Mouse (Mus musculus) embryo, embryonic 11.5 days (tissue): Measurements from ENCODE around the gene Tjp3.

Experiments used
- DNase-seq: peaks from one replicate; pipeline ENCODE4 v3.0.0-alpha.2; 2012; ENCODE audit warnings: low read depth, low spot score

The Tjp3 gene

DNA sequence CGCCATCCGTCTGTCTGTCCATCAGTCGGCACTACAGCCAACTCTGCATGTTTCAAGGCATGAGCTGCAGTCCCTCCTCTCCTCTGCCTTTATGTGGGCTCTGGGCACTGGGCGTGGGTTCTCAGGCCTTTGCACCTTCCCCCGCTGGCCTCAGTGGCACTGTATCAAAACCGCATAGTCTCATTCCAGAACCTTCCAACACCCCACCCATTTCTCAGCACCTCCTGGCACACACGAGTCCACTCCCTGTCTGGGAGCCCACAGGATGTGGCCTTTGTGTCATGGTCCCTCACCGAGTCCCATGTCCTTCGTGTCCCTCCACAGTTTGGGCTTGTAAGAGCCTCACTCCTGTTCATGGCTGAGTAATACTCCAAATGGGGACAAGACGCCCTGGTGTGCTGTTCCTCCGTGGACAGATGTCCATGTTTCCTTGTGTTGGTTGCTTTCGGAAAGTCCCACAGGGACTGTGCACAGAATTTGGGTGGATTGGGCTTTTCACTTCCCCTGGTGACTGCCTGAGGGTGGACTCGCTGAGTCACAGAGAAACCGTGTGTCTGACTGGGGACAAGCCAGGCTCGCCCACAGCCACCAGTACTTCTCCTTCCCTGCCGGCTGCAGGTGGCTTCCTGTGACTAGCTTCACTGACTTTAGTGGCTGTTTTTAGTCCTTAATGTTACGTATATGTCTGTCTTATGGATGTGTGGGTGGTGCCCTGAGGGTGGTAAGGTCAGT is 7.2 kb upstream of the Tjp3 start:
- no peak for DNase-seq

DNA sequence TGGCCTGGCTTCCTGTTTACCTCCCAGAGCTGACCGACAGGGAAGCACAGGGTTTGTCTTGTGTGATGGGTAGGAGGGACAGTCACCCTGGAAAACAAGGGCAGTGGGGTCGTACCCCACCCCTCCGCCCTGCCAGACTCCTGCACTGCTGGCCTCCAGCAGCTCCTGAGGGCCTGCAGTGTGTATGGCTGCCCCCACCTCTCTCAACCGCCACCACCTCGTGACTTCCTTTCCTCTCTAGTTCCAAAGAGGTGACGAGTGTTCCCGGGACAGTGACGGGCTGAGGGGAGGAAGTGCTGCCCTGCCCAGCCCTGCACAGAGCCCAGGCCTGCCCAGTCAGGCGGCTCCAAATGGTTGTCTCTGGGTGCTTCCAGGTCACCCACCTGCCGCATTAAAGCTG is 6.5 kb upstream of the Tjp3 start:
- no peak for DNase-seq

DNA sequence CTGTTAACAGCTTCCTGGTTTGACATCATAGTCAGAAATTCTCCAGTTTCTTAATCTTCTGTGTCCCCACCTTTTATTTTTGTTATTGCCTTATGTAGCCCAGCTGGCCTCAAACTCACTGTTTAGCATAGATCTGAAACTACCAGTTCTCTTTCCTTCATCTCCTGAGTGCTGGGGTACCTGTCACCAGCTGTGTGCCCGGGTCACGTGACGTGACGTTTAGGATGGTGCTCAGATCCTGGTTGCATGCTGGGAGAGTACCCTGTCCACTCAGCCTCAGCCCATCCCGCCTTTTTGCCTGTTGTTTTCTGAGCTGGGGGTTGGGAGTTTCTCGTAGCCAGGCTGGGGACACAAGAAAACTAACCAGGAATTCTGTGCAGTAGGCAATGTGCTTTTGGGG is 5.9 kb upstream of the Tjp3 start:
- no peak for DNase-seq

DNA sequence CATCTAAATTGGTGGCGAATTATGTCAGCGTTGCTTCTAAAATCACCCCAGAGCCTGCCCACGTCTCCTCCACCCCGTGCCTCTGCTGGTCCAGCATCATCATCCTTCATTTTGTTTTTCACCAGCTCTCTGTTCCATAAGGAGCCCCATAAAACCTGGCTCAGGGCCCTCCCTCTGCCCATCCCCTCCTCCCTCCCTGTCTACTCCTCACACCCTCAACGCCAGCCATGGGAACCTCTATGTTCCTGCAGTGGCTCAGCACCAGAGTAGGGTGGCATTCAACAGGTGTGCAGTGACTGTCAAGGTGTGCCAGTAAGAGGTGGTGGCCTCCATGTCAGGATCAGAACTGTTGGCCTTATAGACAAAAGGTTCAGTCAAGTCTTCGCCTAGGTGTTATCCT is 3.8 kb upstream of the Tjp3 start:
- DNase-seq: no peak

DNA sequence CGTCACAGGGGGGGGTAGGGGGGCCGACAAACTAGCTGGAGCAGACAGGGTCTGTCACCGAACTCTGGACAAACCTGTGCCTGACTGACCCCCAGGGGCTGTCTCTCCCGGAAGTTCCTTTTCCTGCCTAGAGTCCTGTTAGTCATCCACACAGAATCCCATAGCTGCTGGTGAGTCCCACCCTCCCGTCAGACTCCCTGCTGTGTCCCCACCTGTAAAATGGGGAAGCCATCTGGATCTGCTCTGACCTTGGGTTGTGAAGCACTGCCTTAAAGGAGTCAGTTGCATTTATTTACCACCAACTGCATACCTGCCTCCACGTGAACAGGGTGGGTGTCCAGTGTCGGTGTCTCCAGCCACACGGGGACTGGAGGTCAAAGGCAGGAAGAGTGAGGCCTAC is 3.1 kb upstream of the Tjp3 start:
- DNase-seq: no peak

DNA sequence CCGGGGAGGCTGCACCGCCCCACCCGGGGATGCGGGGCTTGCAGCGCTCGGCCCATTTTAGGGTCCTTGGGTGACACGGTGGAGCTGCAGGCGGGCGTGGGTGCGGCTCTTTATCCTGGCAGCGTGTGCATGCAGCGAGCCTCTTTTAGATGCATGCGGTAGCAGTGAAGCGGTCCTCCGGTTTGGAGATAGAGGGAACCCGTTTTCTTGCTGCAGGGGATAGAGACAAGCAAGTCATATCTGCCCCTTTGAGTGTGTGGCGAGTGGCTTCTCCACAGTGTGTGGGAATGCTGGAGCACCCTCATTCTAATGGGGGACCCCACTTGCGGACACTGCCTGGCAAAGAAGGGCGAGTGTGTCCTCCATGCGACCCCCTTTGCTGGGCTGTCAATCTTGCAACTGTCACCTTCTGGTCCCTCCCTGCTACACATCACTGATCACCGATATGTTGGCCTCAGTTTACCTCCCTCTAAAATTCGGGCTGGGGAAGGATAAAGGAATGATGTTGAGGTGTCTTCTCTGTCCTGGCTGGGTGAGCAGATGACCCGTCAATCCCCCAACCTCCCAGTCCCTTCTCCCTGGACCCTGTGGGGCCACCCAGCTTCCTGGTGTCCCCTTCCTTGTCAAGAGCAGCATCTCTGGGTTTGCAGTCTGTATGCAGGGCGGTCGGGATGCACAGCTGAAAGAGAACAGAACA is 2.1 kb upstream of the Tjp3 start:
- DNase-seq: no peak

DNA sequence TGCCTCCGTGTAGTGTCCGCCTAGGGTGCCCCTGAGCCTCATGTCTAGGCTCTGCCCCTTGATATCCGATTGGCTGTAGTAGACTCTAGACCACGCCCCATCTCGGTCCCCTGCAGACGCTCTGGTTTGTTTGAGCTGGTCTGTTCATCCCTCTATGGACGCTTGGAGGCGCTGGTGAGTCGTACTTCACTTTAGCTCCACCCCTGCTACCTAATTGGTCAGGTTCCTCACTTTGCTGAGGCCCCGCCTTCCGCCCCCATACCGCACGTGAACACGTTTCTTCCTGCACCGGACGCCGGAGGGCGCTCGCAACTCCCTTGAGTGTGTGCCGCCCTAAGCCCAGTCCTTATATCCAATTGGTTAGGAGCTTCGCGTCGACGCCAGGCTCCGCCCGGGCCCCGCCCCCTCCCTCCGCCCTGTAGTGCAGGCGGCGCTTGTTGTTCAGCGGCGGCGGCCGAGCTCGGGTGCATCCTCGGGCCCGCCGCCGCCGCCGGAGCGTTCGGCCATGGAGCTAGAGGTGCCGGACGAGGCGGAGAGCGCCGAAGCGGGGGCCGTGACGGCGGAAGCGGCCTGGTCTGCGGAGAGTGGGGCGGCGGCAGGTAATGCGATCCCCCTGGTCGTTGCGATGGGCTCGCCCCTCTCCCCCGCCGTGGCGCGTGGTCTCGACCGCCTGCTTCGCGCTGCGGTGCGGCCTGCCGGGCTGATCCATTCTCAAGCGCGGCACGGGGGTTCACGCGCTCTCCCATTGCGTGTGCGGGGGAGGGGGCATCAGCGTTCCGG is 1.4 kb upstream of the Tjp3 start, which contains the start of gene Pip5k1c:
Pip5k1c (plus strand) TSS at position 410 of the 780 bp plus-strand sequence.
- DNase-seq: peak; percentile 99

DNA sequence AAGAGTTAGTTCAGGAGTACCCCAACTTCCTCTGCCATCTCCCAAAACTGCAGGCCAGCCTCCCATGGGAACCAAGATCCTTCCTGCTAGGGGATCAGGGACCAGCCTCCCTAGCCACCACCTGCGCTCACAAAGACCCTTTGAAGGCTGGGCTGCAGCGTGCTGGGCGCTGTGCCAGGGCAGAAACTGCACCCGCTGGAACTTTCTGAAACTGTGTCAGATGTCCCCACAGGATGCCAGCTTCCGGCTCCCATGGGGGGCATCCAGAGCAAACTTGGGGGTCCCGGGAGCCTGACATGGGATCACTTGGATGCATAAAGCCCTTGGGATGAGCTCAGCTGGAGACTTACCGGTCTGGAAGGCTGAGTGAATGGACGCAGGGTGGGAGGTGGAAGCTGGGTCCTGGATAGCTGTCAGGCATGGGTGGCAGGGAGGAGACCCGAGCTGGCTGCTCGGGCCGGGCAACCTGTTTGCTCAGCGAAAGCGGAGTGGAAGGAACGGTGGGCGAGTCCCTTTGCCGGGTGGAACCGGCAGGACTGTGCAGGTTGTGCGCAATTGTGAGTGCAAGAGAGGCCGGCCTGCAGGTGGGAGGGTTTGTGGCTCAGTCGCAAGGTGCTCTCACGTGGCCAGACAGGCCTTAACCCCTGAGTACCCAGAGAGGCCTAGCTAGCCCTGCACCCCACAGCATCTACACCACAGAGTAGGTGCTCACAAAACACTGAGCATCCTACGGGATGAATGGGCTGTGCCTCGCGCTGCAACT is 502 bp downstream of the Tjp3 start:
- DNase-seq: no peak

DNA sequence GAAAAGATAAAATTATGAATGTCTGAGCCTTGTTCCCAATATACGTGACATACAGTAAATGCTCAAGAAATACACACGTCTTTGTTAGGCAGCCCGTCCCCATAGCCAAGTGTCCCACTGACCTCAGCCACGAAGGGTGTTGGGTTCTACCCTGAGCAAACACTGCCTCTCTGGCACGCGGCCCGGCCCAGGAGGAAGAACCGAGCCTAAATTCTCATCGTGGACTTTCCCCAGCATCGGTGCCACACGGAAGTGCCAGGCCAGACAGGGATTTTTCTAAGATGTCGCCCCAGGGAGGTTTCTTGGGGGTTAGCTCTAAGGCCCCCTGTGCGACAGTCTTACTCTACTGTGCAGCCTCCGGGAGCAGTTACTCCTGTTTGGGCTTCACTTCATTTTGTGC is 1.6 kb downstream of the Tjp3 start:
- DNase-seq: no peak

DNA sequence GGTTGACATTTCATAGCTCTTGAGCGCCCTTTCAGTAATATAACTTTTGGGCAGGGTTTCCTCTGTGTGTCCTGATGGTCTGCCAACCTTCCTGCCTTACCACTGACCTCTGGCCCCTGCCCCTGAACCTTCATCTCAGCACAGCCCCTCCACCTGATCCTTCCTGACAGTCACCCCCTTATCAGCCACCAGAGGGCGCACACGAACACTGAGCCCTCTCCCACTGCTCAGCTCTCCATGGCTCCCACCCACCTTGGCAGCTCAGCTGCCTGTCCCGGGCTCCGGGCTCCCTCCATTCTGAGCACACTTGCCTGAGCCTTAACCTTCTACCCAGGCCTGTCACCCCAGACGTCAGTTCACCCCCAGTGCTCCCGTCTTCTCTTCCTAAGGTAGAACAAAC is 2.1 kb downstream of the Tjp3 start:
- peak; percentile 64 for DNase-seq

DNA sequence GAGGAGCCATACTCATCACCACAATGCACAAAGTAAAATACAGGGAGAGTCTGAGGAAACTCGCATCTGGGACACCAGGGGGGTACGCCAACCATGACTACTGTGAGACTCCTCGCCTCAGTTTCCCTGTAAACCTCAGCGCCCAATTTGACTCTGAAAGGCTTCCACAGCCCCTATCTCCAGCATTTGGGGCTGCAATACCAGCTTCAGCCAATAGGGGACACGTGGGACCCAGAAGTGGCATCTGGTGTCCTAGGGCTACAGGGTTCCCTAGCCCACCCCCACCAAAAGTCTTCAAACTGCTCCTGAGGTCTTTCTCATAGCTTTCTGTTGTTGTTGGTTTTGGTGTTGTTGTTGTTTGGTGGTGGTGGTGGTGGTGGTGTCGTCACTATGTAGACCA is 2.8 kb downstream of the Tjp3 start:
- no peak for DNase-seq

DNA sequence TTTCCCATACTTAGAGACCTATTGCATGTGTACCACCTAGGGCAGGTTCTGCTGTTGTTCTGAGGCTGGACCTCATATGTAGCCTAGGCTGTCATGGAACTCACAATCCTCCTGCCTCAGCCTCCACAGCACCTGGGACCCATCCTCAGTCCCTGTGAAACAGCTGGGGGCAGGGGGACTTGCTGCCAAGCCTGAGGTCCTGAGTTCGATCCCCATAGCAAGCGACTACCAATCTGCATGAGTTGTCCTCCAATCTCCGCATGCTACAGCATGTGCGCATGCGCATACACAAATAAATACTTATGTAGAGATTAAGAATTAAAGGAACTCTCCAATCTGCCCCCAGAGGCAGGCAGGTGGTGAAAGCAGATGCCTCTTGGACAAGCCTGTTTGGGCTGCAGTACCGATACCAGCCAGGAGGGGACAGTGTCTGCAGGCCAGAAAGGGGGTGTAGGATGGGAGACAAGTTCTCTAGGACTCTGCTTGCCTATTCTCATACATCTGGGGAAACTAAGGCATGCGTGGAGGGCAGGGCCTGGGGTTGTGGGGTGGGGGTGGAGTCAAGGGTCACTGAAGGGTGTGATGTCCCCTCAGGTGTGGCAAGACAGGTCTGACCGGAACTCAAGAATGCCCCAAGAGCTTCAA is 3.7 kb downstream of the Tjp3 start:
- no peak for DNase-seq

DNA sequence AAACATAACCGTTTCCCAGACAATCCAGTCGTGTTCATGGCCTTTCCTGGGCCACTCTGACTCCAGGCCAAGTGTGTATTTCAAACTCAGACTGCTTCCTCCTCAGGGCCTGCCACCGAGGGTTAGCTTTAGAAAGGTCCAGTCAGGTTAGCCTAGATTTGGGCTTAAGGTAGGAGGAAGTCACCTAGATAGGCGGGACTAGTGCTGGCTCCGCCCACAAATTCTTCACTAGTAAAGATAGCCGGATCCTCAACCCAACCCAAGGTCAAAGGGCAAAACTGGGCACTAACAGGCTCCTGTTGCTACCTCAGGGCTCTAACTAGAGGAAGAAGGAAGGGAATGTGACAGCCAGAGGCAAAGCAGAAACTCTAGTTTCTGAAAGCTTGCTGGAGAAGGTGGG is 4.8 kb downstream of the Tjp3 start:
- no peak for DNase-seq

DNA sequence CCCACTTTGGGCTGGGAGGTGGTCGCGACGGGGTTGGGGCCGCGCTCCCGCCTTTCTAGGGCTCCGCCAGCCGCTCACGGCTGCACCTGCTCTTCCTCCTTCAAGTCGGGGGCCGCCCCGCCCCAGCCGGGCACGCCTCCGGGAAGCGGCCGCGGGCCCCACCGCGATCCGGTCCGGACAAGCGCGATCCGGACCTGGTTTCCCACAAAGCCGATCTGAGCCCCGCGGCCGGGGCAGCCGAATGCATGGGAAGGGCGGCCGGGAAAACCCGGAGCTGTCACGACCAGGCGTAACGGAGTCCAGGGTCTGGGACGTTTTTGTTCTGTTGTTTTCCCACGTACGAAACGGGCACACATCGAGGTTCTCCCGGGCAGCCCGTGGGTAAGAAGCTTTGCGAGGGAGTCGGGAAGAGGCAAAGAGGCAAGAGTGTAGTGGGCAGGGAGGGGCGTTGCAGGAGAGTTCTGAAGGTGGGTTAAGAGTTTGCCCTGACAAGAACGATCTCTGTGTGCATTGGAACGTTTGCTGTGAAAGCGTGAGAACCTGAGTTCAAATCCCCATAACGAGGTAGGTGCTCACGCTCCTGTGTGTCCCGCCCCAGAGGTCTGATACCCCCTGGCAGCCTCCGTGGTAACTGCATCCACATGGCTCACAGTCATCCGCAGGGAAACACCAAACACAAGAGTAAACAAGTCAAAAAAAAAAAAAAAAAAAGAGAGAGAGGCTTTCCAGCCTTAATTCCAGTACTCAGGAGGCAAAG is 5.5 kb downstream of the Tjp3 start:
- peak; percentile 86 for DNase-seq

DNA sequence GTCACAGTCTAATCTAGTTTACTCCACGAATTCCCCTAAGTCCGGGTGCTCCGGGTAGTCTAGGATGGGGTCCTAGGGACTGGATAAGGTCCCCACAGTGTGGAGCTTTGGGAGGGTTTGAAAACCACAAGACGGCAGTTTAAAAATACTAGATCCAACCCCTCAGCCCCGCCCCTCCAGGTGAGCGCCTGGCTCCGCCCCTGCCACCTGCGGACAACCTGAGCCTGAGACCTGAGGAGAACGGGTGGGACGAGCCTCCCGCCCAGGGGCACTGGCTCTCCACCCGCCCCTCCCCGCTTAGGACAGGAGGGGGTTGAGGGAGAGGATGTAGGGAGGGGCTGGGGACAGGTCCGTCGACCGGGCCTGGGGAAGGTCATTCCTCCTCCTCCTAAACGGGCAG is 6.7 kb downstream of the Tjp3 start:
- DNase-seq: no peak

DNA sequence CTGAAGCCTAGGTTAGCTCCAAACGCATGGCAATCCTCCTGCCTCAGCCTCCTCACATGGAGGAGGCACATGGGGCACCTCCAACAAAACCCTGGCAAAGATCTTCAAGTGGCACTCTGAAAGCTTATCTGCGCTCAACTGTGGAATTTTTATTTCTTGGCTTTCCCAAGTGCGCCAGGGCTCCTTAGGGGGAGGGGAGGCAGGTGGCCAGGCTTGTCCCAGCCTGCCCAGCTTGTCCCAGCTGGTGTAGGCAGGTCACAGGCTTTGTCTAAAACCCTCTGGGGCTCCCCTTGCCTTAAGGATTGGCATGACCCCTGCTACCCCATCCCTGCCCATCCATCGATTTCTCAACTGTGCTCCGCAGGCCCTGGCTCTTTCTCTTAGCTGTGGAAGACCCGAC is 7.2 kb downstream of the Tjp3 start:
- no peak for DNase-seq

DNA sequence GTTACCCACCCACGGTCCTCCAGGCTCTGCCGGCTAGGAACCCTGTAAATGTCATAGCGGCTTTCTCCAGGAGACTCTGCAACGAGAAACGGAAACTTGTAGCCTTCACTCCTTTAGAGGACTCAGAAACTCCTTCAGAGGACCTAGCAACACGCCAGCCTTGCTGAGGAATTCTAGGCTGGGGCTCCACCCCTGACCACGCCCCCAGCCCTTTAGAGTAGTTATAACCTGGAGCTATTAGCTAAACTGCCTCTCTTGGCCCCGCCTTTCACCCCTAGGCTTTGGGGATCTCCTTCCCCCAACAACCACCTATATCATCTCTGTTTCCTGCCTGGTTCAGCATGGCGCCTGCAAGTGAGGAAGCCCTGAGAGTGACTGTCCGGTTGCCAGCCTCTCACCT is 11.9 kb downstream of the Tjp3 start:
- no peak for DNase-seq

DNA sequence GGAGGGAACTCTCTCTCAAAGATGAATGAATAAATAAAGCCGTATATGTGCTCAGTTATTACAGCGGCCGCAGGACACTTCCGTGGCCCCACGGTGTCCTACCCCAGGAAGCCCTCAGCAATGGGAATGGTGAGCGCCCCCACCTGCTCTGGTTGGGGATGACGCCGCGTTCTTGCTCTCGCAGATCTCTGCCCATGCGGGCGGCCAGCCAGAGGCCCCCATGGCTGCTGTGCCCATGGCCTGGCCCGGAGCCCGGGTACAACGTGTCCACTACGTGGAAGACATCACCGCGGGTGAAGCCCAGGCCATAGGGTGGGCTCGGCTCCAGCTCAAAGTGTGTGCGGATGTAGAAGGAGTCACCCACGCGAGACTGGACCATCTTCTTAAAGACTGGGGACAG is 13.7 kb downstream of the Tjp3 start:
- no peak for DNase-seq

DNA sequence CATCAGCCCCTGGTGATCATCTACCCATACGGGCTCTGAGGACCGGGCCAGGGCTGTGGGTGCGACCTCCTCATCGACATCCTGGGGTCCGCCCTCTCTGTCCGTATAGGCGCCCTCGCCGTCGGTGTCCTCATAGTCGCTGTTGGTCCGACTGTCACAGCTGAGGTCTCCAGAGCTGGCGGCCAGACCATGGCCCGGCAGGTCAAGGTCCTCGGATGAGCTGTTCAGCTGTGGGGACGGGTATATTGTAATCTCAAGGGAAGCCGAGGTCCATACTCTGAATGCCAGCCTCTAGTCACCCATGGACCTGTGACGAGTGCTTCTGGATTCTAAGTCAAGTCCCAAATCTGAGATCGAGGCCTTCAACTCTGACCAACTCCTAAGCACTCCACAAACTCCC is 17.5 kb downstream of the Tjp3 start:
- DNase-seq: no peak

DNA sequence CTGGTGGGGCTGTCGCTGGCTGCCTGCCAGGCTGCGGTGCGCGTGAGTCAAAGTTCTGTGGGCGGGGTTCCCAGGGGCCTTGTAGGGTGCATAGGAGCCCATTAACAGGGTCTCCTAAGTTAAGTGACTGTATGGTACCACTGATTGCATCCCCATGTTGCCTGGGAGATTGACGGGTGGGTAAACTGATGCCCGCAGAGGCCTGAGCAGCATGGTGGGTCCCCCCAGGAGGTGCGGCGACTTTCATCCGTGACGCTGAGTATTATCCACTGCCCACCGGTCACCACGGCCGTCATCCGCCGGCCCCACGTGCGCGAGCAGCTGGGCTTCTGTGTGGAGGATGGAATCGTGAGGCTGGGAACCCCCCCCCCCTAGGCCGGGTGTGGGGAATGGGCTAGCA is 19.0 kb downstream of the Tjp3 start:
- DNase-seq: no peak
